Mouse (Mus musculus) myocyte (in vitro differentiated cells): ENCODE results near the gene Milr1. TPM values are rescaled to one million over a fixed set of nuclear protein-coding genes. Genes with fewer than 3 reads are reported as not detected.
"Not testable (repeated sequence)": the region's sequence is repeated elsewhere in the genome, so short reads cannot be mapped to it uniquely, and the experiment has no call there.

ENCODE experiments used
- H3K27me3 ChIP-seq: one replicate; pipeline ENCODE4 v1.6.1; 2011; ENCODE audit not compliant: control insufficient read depth, insufficient read depth, insufficient read length
- H3K36me3 ChIP-seq: one replicate; pipeline ENCODE4 v1.6.1; 2011; ENCODE audit not compliant: control insufficient read depth, insufficient read depth
- H3K4me2 ChIP-seq: one replicate; pipeline ENCODE4 v1.6.1; 2011; ENCODE audit warnings: low read depth, control low read depth
- H3K4me3 ChIP-seq: one replicate; pipeline ENCODE4 v1.5.1; 2011; ENCODE audit warnings: mild to moderate bottlenecking, control low read depth, moderate library complexity
- H3K79me2 ChIP-seq: one replicate; pipeline ENCODE4 v1.6.1; 2011; ENCODE audit not compliant: control insufficient read depth, insufficient read depth
- H3ac ChIP-seq: one replicate; pipeline ENCODE4 v1.6.1; 2011; ENCODE audit not compliant: control insufficient read depth, insufficient read length
- CEBPB ChIP-seq: IDR thresholded peaks from 2 replicates; pipeline ENCODE4 v1.6.1; 2011; ENCODE audit warnings: mild to moderate bottlenecking, moderate library complexity; ENCODE audit not compliant: poor library complexity, insufficient read depth, severe bottlenecking
- E2F4 ChIP-seq: IDR thresholded peaks from one replicate; pipeline ENCODE4 v1.6.1; 2011; ENCODE audit warnings: mild to moderate bottlenecking, control low read depth, moderate library complexity; ENCODE audit not compliant: insufficient read depth
- MAX ChIP-seq: IDR thresholded peaks from one replicate; pipeline ENCODE4 v1.6.1; 2011; ENCODE audit warnings: low read depth, mild to moderate bottlenecking, control low read depth
- MYOD1 ChIP-seq, 3 experiments: IDR thresholded peaks; one replicate each; pipeline ENCODE4 v1.6.1; 2011; ENCODE audit warnings: control low read depth in 2 of 3, low read depth in 2 of 3, mild to moderate bottlenecking in 2 of 3, moderate library complexity in 1 of 3; ENCODE audit not compliant: insufficient read length in 2 of 3, control insufficient read depth in 1 of 3
- MYOG ChIP-seq, 3 experiments: IDR thresholded peaks; one replicate each; pipeline ENCODE4 v1.6.1; 2011; ENCODE audit warnings: control low read depth in 2 of 3, low read depth in 2 of 3, mild to moderate bottlenecking in 2 of 3; ENCODE audit not compliant: insufficient read length in 2 of 3, control insufficient read depth in 1 of 3, insufficient read depth in 1 of 3
- POLR2A ChIP-seq: IDR thresholded peaks from one replicate; pipeline ENCODE4 v1.6.1; 2011; ENCODE audit warnings: low read depth, mild to moderate bottlenecking, control low read depth, moderate library complexity; ENCODE audit not compliant: insufficient read length
- POLR2AphosphoS2 ChIP-seq: IDR thresholded peaks from one replicate; pipeline ENCODE4 v1.6.1; 2011; ENCODE audit warnings: low read depth, control low read depth; ENCODE audit not compliant: insufficient read length
- REST ChIP-seq: IDR thresholded peaks from one replicate; pipeline ENCODE4 v1.6.1; 2011; ENCODE audit warnings: mild to moderate bottlenecking, control low read depth, moderate library complexity; ENCODE audit not compliant: insufficient read depth, insufficient read length
- SRF ChIP-seq: IDR thresholded peaks from one replicate; pipeline ENCODE4 v1.6.1; 2011; ENCODE audit warnings: low read depth; ENCODE audit not compliant: control insufficient read depth, insufficient read length
- TCF12 ChIP-seq: IDR thresholded peaks from one replicate; pipeline ENCODE4 v1.6.1; 2011; ENCODE audit warnings: mild to moderate bottlenecking, control low read depth; ENCODE audit not compliant: poor library complexity, insufficient read depth, severe bottlenecking
- TCF3 ChIP-seq: IDR thresholded peaks from one replicate; pipeline ENCODE4 v1.6.1; 2011; ENCODE audit warnings: low read depth, control low read depth; ENCODE audit not compliant: insufficient read length
- USF1 ChIP-seq: IDR thresholded peaks from one replicate; pipeline ENCODE4 v1.6.1; 2011; ENCODE audit warnings: low read depth, mild to moderate bottlenecking, control low read depth, moderate library complexity
- polyA plus RNA-seq: library from polyadenylated mRNA; unstranded; fragments of >200 nt; fragmentation: generic; extraction: Trizol; gene quantifications from one replicate; pipeline ENCODE4 v1.2.1, GENCODE M21; 2012; ENCODE audit warnings: missing spikeins

The Milr1 gene
- polyA plus RNA-seq, 1 experiment, result 7.7 TPM

GRCm38 (mm10) chr11:106739116-106739515 is 11.9 kb upstream of the Milr1 start:
- Histone ChIP-seq H3K4me2 (no peak overlapping the region), H3K4me3 (no peak overlapping the region), H3K36me3 (no peaks in the 10 kb centered on the region), H3K79me2 (no peaks in the 10 kb centered on the region), H3K27me3 (no peaks in the 10 kb centered on the region), H3ac (no peak overlapping the region)
- TF ChIP-seq CEBPB (no peak), MAX (no peak), E2F4 (no peak), USF1 (no peak)

DNA sequence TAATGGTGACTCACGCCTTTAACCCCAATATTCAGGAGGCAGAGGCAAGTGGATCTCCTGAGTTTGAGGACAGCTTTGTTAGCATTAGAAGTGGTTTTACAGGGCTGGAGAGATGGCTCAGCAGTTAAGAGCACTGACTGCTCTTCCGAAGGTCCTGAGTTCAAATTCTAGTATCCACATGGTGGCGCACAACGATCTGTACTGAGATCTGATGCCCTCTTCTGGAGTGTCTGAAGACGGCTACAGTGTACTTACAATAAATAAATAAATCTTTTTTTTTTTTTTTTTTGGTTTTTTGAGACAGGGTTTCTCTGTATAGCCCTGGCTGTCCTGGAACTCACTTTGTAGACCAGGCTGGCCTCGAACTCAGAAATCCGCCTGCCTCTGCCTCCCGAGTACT is 10.3 kb upstream of the Milr1 start:
- H3K4me2 ChIP-seq, result not testable (repeated sequence)

GRCm38 (mm10) chr11:106741232-106741631 is 9.8 kb upstream of the Milr1 start:
- Histone ChIP-seq H3ac (no peak overlapping the region), H3K27me3 (no peaks in the 10 kb centered on the region), H3K79me2 (no peaks in the 10 kb centered on the region), H3K4me3 (no peak overlapping the region), H3K4me2 (no peak overlapping the region), H3K36me3 (no peaks in the 10 kb centered on the region)
- TF ChIP-seq SRF (no peak), POLR2A (no peak), REST (no peak), MYOG (IDR thresholded peaks at IDR 0.05; ENCODE audit: control insufficient read depth in 1 of 3, insufficient read depth in 1 of 3, insufficient read length in 2 of 3, low read depth in 2 of 3) (no peak), MAX (no peak), TCF3 (no peak), TCF12 (no peak), CEBPB (no peak), POLR2AphosphoS2 (no peak), MYOD1 (IDR thresholded peaks at IDR 0.05; ENCODE audit: control insufficient read depth in 1 of 3, insufficient read length in 2 of 3, low read depth in 2 of 3) (no peak), USF1 (no peak), E2F4 (no peak)

More for the DNA sequence above, 10.3 kb upstream of the Milr1 start:
- H3K79me2 ChIP-seq, H3K27me3 ChIP-seq, H3ac ChIP-seq, H3K4me3 ChIP-seq, H3K36me3 ChIP-seq: not testable (repeated sequence)

DNA sequence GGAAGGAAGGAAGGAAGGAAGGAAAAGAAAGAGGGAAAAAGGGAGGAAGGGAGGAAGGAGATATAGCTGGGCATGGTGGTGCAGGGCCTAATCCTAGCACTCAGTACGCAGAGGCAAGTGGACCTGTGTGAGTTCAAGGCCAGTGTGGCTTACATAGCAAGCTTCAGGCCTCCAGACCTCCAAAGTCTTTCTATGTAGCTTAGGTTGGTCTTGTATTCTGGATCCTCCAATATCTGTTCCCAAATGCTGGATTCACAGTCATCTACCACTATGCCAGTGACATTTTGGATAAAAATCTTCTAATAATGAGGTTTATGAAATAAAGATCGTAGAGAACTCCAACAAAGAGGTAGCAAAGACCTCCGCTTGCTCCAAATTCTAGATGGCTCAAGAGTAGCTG is 9.2 kb upstream of the Milr1 start:
- TF ChIP-seq TCF12, result no peak
- Histone ChIP-seq H3K4me2 (no peak overlapping the region), H3K27me3 (no peaks in the 10 kb centered on the region), H3ac (no peak overlapping the region), H3K4me3 (no peak overlapping the region), H3K79me2 (no peaks in the 10 kb centered on the region), H3K36me3 (no peaks in the 10 kb centered on the region)

GRCm38 (mm10) chr11:106742388-106742841 is 8.6 kb upstream of the Milr1 start:
- Histone ChIP-seq H3K36me3 (no peaks in the 10 kb centered on the region), H3K27me3 (no peaks in the 10 kb centered on the region), H3K4me2 (no peak overlapping the region), H3K79me2 (no peaks in the 10 kb centered on the region), H3ac (no peak overlapping the region), H3K4me3 (no peak overlapping the region)
- TF ChIP-seq USF1 (no peak), TCF12 (no peak), MYOD1 (IDR thresholded peaks at IDR 0.05; ENCODE audit: control insufficient read depth in 1 of 3, insufficient read length in 2 of 3, low read depth in 2 of 3) (no peak), POLR2A (no peak), TCF3 (no peak), REST (no peak), MYOG (IDR thresholded peaks at IDR 0.05; ENCODE audit: control insufficient read depth in 1 of 3, insufficient read depth in 1 of 3, insufficient read length in 2 of 3, low read depth in 2 of 3) (no peak), SRF (no peak), POLR2AphosphoS2 (no peak), CEBPB (no peak), MAX (no peak), E2F4 (no peak)

GRCm38 (mm10) chr11:106744949-106745348 is 6.1 kb upstream of the Milr1 start:
- Histone ChIP-seq H3K27me3 (no peaks in the 10 kb centered on the region), H3K79me2 (no peaks in the 10 kb centered on the region), H3K4me3 (no peak overlapping the region), H3ac (no peak overlapping the region), H3K36me3 (no peaks in the 10 kb centered on the region), H3K4me2 (no peak overlapping the region)
- TF ChIP-seq TCF3 (no peak), MAX (no peak), MYOD1 (IDR thresholded peaks at IDR 0.05; ENCODE audit: control insufficient read depth in 1 of 3, insufficient read length in 2 of 3, low read depth in 2 of 3) (no peak)

DNA sequence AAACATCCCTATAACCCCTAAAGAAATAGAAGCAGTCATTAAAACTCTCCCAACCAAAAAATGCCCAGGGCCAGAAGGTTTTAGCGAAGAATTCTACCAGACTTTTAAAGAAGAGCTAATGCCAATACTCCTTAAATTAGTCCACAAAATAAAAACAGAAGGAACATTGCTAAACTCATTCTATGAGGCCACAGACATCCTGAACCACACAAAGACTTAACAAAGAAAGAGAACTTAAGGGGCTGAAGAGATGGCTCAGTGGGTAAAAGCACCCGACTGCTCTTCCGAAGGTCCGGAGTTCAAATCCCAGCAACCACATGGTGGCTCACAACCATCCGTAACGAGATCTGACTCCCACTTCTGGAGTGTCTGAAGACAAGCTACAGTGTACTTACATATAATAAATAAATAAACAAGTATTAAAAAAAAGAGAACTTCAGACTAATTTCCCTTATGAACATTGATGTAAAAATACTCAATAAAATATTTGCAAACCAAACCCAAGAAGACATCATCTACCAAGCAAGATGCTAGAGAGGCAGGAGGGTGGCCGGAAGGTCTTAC is 1.4 kb upstream of the Milr1 start:
- not testable (repeated sequence) for H3K4me3 ChIP-seq, H3ac ChIP-seq, H3K27me3 ChIP-seq, H3K4me2 ChIP-seq, H3K36me3 ChIP-seq, H3K79me2 ChIP-seq
